Mouse (Mus musculus) olfactory bulb, adult 2 months (tissue): Measurements from ENCODE around the gene Cldn14.

Source experiments
- CTCF ChIP-seq: fragments of 200-500 bp; IDR thresholded peaks from 2 replicates; pipeline ENCODE4 v1.5.1; 2012; ENCODE audit warnings: low read depth, mild to moderate bottlenecking, low read length, moderate library complexity; ENCODE audit not compliant: insufficient read depth
- POLR2A ChIP-seq: fragments of 200-500 bp; IDR thresholded peaks from 2 replicates; pipeline ENCODE4 v1.6.1; 2012; ENCODE audit warnings: mild to moderate bottlenecking, low read depth, low read length, moderate library complexity; ENCODE audit not compliant: insufficient read depth

DNA sequence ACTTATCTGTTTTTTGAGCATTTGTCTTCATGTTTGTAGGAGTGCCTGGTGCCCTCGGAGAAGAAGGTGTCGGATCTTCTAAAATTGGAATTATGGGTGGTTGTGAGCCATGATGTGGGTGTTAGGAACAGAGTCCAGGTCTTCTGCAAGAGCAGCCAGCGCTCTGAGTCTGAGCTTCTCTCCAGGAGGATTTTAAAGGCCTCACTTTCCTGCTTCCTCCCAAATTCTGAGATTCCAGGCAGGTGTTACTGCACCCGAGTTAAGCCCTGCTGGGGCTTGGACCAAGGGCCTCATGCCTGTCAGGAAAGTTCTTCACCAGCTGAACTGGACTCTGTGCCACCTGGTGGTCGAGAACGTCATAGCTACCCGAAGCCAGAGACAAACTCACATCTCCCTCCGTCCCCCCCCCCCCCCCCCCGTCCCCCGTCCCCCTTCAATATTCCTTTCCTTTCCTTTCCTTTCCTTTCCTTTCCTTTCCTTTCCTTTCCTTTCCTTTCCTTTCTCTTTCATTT lies 93.2 kb downstream of the Cldn14 start:
- TF ChIP-seq CTCF, result no peak
- no peak for TF ChIP-seq POLR2A
